Mouse (Mus musculus): ENCODE data around the gene Sycn. TPM values are rescaled to one million over a fixed set of nuclear protein-coding genes. Genes with fewer than 3 reads are reported as not detected.

The Sycn gene
- polyA plus RNA-seq, 1 experiment from 2014 or later, result not detected

DNA sequence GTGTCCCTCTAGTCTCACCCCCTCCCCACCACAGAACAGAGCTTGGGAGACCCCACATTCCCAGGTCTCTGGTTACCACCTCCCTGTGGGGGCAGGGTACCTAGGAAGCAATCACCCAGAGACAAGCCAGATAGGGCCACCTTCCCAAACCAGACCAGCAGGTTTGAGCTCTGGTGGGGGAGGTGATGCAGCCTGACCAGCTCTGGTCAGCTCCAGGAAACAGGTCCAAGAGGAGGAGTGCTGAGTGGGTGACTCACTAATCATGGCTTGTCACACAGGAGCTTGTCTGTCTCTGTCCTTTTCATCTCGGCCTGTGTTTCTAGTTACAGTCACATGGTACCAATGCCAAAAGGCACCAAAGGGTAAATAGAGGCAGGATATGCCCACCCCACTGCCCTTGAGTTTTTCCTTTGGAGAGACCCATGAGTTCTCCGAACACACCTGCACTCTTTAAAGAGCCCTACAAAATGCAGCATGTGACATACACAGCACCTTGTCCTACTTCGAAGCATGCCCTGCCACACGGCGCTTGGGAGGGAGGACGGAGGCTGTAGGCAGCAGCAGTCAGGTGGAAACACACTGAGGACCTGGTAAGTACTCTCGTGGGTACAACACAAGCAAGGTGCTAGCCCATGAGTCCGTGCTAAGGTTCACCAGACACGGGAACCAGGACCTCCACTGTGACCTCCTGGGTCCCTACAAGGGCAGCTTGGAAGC lies 37.3 kb downstream of the Sycn start:
- H3K4me2 ChIP-seq (replicated peaks), result no peak overlapping the region
- no peak overlapping the region for H3K27ac ChIP-seq
- 90% methylated on average over 9 of the region's 9 CpGs for WGBS
- no peaks in the 10 kb centered on the region for H3K9me3 ChIP-seq
- H3K36me3 ChIP-seq, result no peaks in the 10 kb centered on the region; the same call in 1 of the 2 replicates
- no peaks in the 10 kb centered on the region for H3K27me3 ChIP-seq
- H3K9ac ChIP-seq (replicated peaks), result no peak overlapping the region
- H3K4me3 ChIP-seq (replicated peaks), result no peak overlapping the region
- ATAC-seq, result no peak
- H3K4me1 ChIP-seq (replicated peaks), result peaks cover 16% of the 10 kb centered on the region; the same call in 1 of the 2 replicates

DNA sequence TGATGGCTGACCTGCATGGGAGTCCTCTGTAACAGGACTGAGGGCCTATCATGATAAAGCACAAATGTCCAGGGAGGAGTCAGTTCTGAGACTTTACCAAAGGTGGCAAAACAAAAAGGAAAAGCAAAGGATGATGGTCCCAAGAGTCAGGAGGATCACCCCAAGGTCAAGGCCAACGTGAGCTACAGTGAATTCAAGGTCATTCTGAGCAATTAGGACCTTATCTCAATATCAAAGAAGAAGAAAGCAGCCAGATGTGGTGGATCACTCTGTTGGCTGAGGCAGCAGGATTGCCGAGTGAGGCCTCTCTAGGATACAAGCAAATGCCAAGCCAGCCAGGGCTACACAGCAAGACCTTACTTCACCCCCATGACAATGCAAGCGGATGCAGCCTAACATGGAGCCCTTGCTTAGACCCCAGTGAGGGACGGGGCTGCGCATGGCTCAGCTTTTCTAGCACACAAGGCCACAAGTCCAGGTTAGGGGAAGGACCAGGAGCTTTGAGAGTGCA lies 37.9 kb downstream of the Sycn start:
- ATAC-seq, result no peak
- H3K36me3 ChIP-seq, result no peaks in the 10 kb centered on the region; the same call in 1 of the 2 replicates
- H3K27ac ChIP-seq, result no peak overlapping the region
- 85% methylated on average over 5 of the region's 5 CpGs for WGBS
- H3K27me3 ChIP-seq, result no peaks in the 10 kb centered on the region
- H3K9ac ChIP-seq (replicated peaks), result no peak overlapping the region; the same call in 1 of the 2 replicates
- H3K9me3 ChIP-seq, result no peaks in the 10 kb centered on the region
- no peak overlapping the region for H3K4me2 ChIP-seq (replicated peaks)
- H3K4me1 ChIP-seq (replicated peaks), result peaks cover 19% of the 10 kb centered on the region; the same call in 1 of the 2 replicates
- H3K4me3 ChIP-seq (replicated peaks), result no peak overlapping the region

DNA sequence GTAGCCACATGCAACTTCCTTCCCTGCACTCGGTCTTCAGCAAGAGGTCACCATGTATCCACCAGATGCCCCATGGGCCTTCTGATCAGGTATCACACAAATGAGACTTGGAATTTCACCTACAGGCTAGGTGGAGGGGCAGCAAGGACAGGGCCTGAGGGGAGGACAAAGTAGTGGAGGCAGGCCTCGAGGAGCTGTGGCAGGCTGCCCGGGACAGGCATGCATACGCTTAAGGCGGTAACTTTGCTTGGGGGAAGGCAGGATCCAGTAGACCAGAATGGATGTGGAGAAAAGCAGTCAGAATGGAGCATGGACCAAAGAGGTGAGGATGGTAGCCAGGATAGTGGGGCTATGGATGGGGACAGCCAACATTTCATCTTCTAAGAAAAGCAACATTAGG lies 39.1 kb downstream of the Sycn start:
- H3K4me2 ChIP-seq (replicated peaks), result no peak overlapping the region
- H3K9ac ChIP-seq (replicated peaks), result no peak overlapping the region
- 79% methylated on average over 5 of the region's 5 CpGs for WGBS
- no peak for ATAC-seq
- H3K27me3 ChIP-seq, result no peaks in the 10 kb centered on the region
- no peaks in the 10 kb centered on the region for H3K9me3 ChIP-seq
- H3K36me3 ChIP-seq, result no peaks in the 10 kb centered on the region; the same call in 1 of the 2 replicates
- H3K27ac ChIP-seq, result no peak overlapping the region
- no peak overlapping the region for H3K4me3 ChIP-seq (replicated peaks)
- H3K4me1 ChIP-seq (replicated peaks), result peaks cover 30% of the 10 kb centered on the region

DNA sequence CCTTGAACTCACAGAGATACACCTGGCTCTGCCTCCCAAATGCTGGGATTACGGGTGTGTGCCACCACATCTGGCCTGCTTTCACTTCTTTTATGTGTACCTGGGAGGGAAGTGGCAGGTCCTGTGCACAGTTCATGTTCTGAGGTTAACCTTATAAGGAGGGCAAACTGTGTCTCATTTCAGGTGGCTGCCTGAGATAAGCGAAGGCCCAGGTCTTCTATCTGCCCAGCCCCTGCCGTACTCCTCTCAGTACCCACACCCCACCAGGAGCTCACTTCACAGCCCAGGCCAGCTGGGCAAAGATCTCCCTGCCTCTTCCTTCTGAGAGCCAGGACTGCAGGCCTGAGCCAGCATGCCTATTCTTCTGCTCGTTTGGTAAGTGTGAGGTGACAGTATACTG lies 41.0 kb downstream of the Sycn start:
- Histone ChIP-seq H3K4me3 (replicated peaks) (no peak overlapping the region), H3K4me1 (replicated peaks) (peaks cover 36% of the 10 kb centered on the region)
- 91% methylated on average over 4 of the region's 4 CpGs for WGBS

DNA sequence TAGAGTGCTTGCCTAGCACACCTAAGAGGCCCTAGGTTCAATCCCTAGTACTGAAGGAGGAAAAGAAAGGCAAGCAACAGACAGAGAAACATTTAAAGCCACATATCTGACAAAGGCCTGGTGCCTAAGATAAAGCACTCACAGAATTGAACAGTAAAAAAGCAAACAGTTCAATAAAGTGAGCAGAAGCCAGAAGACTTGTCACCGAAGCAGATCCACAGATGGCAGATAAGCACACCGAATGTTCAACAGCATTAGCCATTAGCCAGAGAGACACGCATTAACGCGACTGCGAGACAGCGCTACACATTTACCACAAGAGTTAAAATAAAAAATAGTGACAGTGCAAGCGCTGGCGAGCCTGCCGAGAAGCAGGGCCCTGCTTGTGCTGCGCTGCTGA lies 42.2 kb downstream of the Sycn start:
- Histone ChIP-seq H3K4me1 (replicated peaks) (peaks cover 43% of the 10 kb centered on the region), H3K36me3 (no peaks in the 10 kb centered on the region; the same call in 1 of the 2 replicates), H3K27ac (no peak overlapping the region), H3K9ac (replicated peaks) (no peak overlapping the region), H3K27me3 (no peaks in the 10 kb centered on the region), H3K4me2 (replicated peaks) (no peak overlapping the region), H3K9me3 (no peaks in the 10 kb centered on the region), H3K4me3 (replicated peaks) (no peak overlapping the region)
- no peak for ATAC-seq
- WGBS, result 89% methylated on average over 11 of the region's 11 CpGs

More for the DNA sequence above, 41.0 kb downstream of the Sycn start:
- Histone ChIP-seq H3K27ac (no peak overlapping the region), H3K27me3 (no peaks in the 10 kb centered on the region), H3K36me3 (no peaks in the 10 kb centered on the region; the same call in 1 of the 2 replicates), H3K4me2 (replicated peaks) (no peak overlapping the region), H3K9ac (replicated peaks) (no peak overlapping the region), H3K9me3 (no peaks in the 10 kb centered on the region)
- ATAC-seq, result no peak

DNA sequence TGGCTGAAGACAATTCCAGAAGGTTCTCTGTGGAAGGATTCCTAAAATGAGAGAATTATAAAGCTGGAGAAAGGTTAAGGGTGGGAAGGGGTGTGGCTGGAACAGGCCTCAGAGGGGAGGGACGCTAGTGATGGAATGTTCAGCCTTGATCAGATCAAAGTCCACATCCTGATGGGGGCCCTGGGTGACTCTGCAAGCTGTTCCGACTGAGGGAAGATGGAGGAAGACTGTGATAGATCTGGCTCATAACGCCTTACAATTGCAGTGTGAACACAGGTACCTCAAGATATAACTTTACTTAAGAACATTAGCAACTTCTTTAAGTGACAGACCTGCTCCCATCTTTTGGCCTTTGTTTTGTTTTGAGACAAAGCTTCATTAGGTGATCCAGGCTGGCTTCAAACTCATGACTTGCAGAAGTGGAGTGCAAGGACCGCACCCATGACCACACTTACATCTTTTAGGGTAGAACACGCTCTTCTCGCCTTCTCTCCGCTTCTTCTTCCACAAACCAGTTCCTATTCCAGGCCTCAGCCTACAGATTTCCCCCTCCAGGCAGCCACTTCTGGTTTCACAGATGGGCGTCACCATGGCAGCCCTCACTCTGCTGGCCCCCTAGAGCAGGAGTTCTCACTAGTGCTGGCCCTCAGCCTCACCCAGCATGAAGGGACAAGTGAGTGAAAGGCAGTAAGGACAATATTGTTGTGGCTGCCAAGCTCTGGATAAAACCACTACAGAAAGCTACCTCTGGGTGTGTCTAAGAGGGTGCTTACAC lies 43.1 kb downstream of the Sycn start:
- H3K4me1 ChIP-seq (replicated peaks), result peaks cover 48% of the 10 kb centered on the region
- ATAC-seq, result no peak

DNA sequence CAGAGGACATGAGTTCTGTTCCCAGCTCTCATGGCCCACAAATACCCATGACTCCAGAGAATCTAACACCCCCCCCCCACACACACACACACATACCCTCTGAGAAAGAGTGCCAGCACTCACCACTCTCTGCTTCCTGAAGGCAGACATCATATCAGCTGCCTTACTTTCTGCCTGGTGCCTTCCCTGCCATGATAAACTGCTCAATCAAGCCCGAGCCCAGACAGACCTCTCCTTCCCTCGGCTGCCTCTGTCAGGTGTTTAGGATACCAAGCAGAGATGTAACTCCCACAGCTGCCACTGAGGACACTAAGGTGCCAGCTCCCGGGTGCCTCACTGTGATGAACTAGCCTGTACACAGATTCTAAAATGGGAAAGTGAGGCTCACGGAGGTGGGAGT lies 43.8 kb downstream of the Sycn start:
- WGBS, result 83% methylated on average over 4 of the region's 4 CpGs
- H3K27me3 ChIP-seq, result no peaks in the 10 kb centered on the region
- H3K9me3 ChIP-seq, result no peaks in the 10 kb centered on the region
- H3K9ac ChIP-seq (replicated peaks), result no peak overlapping the region
- H3K4me2 ChIP-seq (replicated peaks), result no peak overlapping the region
- H3K4me3 ChIP-seq (replicated peaks), result no peak overlapping the region
- H3K36me3 ChIP-seq, result no peaks in the 10 kb centered on the region
- no peak for ATAC-seq
- no peak overlapping the region for H3K27ac ChIP-seq
- H3K4me1 ChIP-seq (replicated peaks), result peaks cover 45% of the 10 kb centered on the region

More for the DNA sequence above, 43.1 kb downstream of the Sycn start:
- H3K36me3 ChIP-seq, result no peaks in the 10 kb centered on the region; the same call in 1 of the 2 replicates
- no peaks in the 10 kb centered on the region for H3K27me3 ChIP-seq
- H3K9ac ChIP-seq (replicated peaks), result no peak overlapping the region
- WGBS, result 84% methylated on average over 8 of the region's 8 CpGs
- H3K9me3 ChIP-seq, result no peaks in the 10 kb centered on the region
- no peak overlapping the region for H3K27ac ChIP-seq
- no peak overlapping the region for H3K4me2 ChIP-seq (replicated peaks)
- no peak overlapping the region for H3K4me3 ChIP-seq (replicated peaks)

DNA sequence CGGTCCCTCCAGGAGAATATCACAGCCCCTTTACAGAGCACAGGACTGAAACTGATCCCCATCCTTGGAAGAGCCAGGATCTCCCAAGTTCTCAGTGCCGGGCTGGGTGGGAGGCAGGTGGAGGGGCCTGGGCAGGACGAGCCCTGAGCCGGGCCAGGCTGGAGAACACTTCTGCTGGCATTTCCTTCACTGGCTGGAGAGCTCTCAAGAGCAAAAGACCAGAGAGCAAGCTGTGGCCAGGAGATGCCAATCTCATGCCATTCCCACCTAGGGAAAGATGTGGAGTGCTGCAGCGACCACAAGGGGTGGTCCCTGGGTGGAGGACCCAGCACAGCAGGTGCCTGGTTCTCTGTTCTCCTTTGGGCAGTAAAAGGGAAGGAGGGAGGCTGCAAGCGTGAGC lies 44.3 kb downstream of the Sycn start:
- H3K4me3 ChIP-seq (replicated peaks), result no peak overlapping the region
- no peak overlapping the region for H3K4me2 ChIP-seq (replicated peaks)
- peaks cover 39% of the 10 kb centered on the region for H3K4me1 ChIP-seq (replicated peaks)
- no peaks in the 10 kb centered on the region for H3K27me3 ChIP-seq
- no peak overlapping the region for H3K9ac ChIP-seq (replicated peaks)
- H3K36me3 ChIP-seq, result no peaks in the 10 kb centered on the region
- H3K27ac ChIP-seq, result no peak overlapping the region
- H3K9me3 ChIP-seq, result no peaks in the 10 kb centered on the region
- no peak for ATAC-seq
- WGBS, result 87% methylated on average over 6 of the region's 6 CpGs

DNA sequence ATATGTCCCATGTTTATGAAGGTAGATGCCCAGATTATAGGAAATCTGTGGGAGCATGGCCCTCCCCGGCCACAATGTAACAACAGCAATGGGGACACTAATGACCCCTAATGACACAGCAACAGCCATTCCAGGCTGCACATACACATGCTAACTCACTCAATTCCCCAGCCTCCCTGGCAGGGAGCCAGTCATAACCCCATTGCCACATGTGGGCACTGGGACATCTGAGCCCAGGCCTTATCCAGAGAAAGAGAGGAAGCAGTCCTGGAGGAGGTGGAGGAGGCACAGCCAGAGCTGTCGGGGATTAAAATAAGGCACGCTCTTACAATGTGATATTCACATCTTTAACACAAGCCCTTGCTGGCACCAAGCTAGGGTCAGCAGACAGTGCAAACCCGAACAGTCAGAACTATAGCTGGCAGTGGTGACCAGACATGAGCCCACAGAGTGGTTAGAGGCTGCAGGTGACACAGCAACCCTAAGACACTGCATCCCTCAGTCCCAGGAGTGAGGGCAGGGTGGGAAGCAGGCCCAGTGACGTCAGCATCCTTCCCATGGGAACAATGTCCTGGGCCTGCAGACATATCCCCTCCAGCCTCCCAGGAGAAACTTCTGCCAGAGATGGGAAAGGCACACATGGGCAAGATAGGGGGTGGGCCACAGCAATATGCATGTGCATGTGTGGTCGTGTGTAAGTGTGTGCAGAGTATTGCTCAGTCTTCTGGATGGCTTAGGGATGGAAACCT lies 46.2 kb downstream of the Sycn start:
- peaks cover 45% of the 10 kb centered on the region for H3K4me1 ChIP-seq (replicated peaks)
- no peaks in the 10 kb centered on the region for H3K9me3 ChIP-seq
- ATAC-seq, result 0 out of 2 replicates have a peak, but pooled peaks have one; percentile 24
- H3K36me3 ChIP-seq, result no peaks in the 10 kb centered on the region
- 0 out of 2 replicates have a peak overlapping the region, but pooled peaks have one; percentile 26 for H3K27ac ChIP-seq
- 71% methylated on average over 6 of the region's 6 CpGs for WGBS
- no peak overlapping the region for H3K4me2 ChIP-seq (replicated peaks)
- H3K4me3 ChIP-seq (replicated peaks), result no peak overlapping the region
- no peaks in the 10 kb centered on the region for H3K27me3 ChIP-seq
- 0 out of 2 replicates have a peak overlapping the region, but pooled peaks have one; percentile 5 for H3K9ac ChIP-seq (replicated peaks)

DNA sequence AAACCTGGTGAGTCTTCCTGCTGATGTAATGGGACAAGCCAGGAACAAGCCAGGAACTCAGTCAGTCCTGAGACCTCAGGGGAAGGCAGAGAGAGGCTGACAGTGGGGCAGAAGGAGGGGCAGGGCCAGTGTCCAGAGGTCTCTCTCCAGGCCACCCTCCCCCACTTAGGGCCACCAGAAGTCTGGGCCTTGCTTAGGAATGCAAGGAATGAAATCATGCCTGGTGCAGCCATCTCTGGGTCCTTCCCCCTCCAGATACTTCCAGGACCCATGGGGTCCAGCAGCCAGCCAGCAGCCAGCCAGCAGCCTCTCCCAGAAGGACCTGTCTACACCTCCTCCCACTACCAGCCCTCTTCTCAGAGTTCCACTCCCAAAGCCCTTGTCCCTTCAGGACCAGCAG lies 47.0 kb downstream of the Sycn start:
- Histone ChIP-seq H3K9ac (replicated peaks) (no peak overlapping the region), H3K4me2 (replicated peaks) (no peak overlapping the region), H3K36me3 (no peaks in the 10 kb centered on the region), H3K4me1 (replicated peaks) (peaks cover 48% of the 10 kb centered on the region), H3K9me3 (no peaks in the 10 kb centered on the region), H3K4me3 (replicated peaks) (no peak overlapping the region), H3K27ac (no peak overlapping the region), H3K27me3 (no peaks in the 10 kb centered on the region)
- no peak for ATAC-seq

Data from midbrain, embryonic 13.5 days (tissue).